Mouse (Mus musculus): ENCODE results near the gene Sp4.

DNA sequence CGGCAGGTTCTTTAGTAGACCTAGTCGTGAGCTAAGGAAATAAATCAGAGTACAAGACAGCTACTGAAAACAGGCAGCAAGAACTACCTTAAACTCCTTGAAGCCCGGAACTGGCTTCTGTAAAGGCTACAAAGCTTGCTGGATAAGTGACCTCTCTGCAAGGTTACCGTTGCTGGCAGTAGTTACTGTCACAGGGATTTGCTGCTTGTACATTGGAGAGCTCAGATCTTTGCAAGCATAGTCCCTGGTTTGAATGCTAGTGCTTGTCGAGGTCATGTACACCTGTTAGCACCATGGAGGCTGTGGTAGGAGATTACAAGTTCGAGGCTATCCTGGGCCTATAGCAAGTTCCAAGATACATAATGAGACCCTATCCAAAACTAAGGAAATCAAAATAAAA is 16.1 kb downstream of the Sp4 start:
- TF ChIP-seq CHD2 (IDR thresholded peaks at IDR 0.05; ENCODE audit: low read length) (no peak), POLR2A (IDR thresholded peaks at IDR 0.05; ENCODE audit: low read depth, low read length) (no peak), ETS1 (conservative IDR thresholded peaks at IDR 0.05; ENCODE audit: low read depth, low read length) (no peak), CTCF (conservative IDR thresholded peaks at IDR 0.05 in 1 of 2, IDR thresholded peaks at IDR 0.05 in 1 of 2; ENCODE audit: low read depth in 2 of 2, low read length in 2 of 2) (no peak), KAT2A (IDR thresholded peaks at IDR 0.05; ENCODE audit: insufficient replicate concordance, low read length) (no peak), SMC3 (IDR thresholded peaks at IDR 0.05; ENCODE audit: low read depth, low read length) (no peak)
